Mouse (Mus musculus) MEL (cell line): Measurements from ENCODE around the gene Tmem108. TPM values are rescaled to one million over a fixed set of nuclear protein-coding genes. Genes with fewer than 3 reads are reported as not detected.

ENCODE experiments used
- DNase-seq: peaks from one replicate; pipeline ENCODE4 v3.0.0; 2011; ENCODE audit warnings: low read depth, low spot score
- H3K27ac ChIP-seq: 2 replicates; pipeline ENCODE4 v1.5.1; 2012; ENCODE audit warnings: low read depth, mild to moderate bottlenecking, control low read depth, low read length, moderate library complexity; ENCODE audit not compliant: control insufficient read depth
- H3K27me3 ChIP-seq, 2 experiments: fragments of 150-350 bp in 1 of 2; sonication (generic) in 1 of 2; 2 replicates each; pipeline ENCODE4 v1.6.1; 2012; ENCODE audit warnings: low read length in 2 of 2, mild to moderate bottlenecking in 2 of 2, improper control_type of control experiment in 1 of 2, moderate library complexity in 1 of 2; ENCODE audit not compliant: insufficient read depth in 2 of 2, control insufficient read depth in 1 of 2
- H3K36me3 ChIP-seq, 2 experiments: 2 replicates each; pipeline ENCODE4 v1.6.1; 2012 to 2014; ENCODE audit warnings: low read length in 2 of 2, improper control_type of control experiment in 1 of 2, inconsistent platforms in 1 of 2, mild to moderate bottlenecking in 1 of 2; ENCODE audit not compliant: insufficient read depth in 2 of 2, control insufficient read depth in 1 of 2
- H3K4me1 ChIP-seq, 2 experiments: fragments of 150-350 bp in 1 of 2; sonication (generic) in 1 of 2; 2 replicates each; pipeline ENCODE4 v1.6.1; 2012; ENCODE audit warnings: low read length in 2 of 2, improper control_type of control experiment in 1 of 2, mild to moderate bottlenecking in 1 of 2; ENCODE audit not compliant: insufficient read depth in 2 of 2, control insufficient read depth in 1 of 2
- H3K4me3 ChIP-seq, 2 experiments: fragments of 150-350 bp in 1 of 2; sonication (generic) in 1 of 2; 2 replicates each; pipeline ENCODE4 v1.5.1; 2012; ENCODE audit warnings: low read depth in 2 of 2, low read length in 2 of 2, mild to moderate bottlenecking in 2 of 2, moderate library complexity in 2 of 2, control low read depth in 1 of 2, improper control_type of control experiment in 1 of 2; ENCODE audit not compliant: control insufficient read depth in 1 of 2, insufficient read depth in 1 of 2
- H3K79me2 ChIP-seq: 2 replicates; pipeline ENCODE4 v1.6.1; 2012; ENCODE audit warnings: mild to moderate bottlenecking, low read length, moderate library complexity; ENCODE audit not compliant: control insufficient read depth, poor library complexity, insufficient read depth
- H3K9ac ChIP-seq: 2 replicates; pipeline ENCODE4 v1.6.1; 2012; ENCODE audit warnings: low read depth, mild to moderate bottlenecking, control low read depth, low read length, moderate library complexity; ENCODE audit not compliant: control insufficient read depth, poor library complexity, severe bottlenecking
- H3K9me3 ChIP-seq: fragments of 150-350 bp; sonication (generic); replicated peaks from 2 replicates; pipeline ENCODE4 v1.6.1; 2012; ENCODE audit warnings: mild to moderate bottlenecking, low read length, improper control_type of control experiment, moderate library complexity; ENCODE audit not compliant: insufficient read depth
- CTCF ChIP-seq, 3 experiments: IDR thresholded peaks in 2 of 3; conservative IDR thresholded peaks in 1 of 3; 2 replicates each; pipeline ENCODE4 v1.5.1; 2011 to 2012; ENCODE audit warnings: low read length in 3 of 3, low read depth in 2 of 3, mild to moderate bottlenecking in 2 of 3, improper control_type of control experiment in 1 of 3, inconsistent platforms in 1 of 3, mixed read lengths in 1 of 3, moderate library complexity in 1 of 3; ENCODE audit not compliant: control insufficient read depth in 1 of 3, insufficient read depth in 1 of 3, poor library complexity in 1 of 3, severe bottlenecking in 1 of 3
- E2F4 ChIP-seq: IDR thresholded peaks from 2 replicates; pipeline ENCODE4 v1.6.1; 2011; ENCODE audit warnings: low read depth, low read length, improper control_type of control experiment, borderline replicate concordance
- GABPA ChIP-seq: IDR thresholded peaks from 2 replicates; pipeline ENCODE4 v1.6.1; 2012; ENCODE audit warnings: low read depth, mild to moderate bottlenecking, inconsistent platforms, low read length, improper control_type of control experiment, moderate library complexity
- HCFC1 ChIP-seq: IDR thresholded peaks from 2 replicates; pipeline ENCODE4 v1.6.1; 2012; ENCODE audit warnings: low read depth, mild to moderate bottlenecking, inconsistent platforms, low read length, improper control_type of control experiment, moderate library complexity
- MAX ChIP-seq: IDR thresholded peaks from 2 replicates; pipeline ENCODE4 v1.6.1; 2011; ENCODE audit warnings: low read length, improper control_type of control experiment
- MAZ ChIP-seq: IDR thresholded peaks from 2 replicates; pipeline ENCODE4 v1.6.1; 2012; ENCODE audit warnings: low read depth, mild to moderate bottlenecking, inconsistent platforms, low read length, improper control_type of control experiment
- MXI1 ChIP-seq: IDR thresholded peaks from 2 replicates; pipeline ENCODE4 v1.6.1; 2011; ENCODE audit warnings: mild to moderate bottlenecking, low read depth, low read length, improper control_type of control experiment
- NELFE ChIP-seq: IDR thresholded peaks from 2 replicates; pipeline ENCODE4 v1.6.1; 2011; ENCODE audit warnings: low read depth, low read length, improper control_type of control experiment
- NRF1 ChIP-seq: IDR thresholded peaks from 2 replicates; pipeline ENCODE4 v1.6.1; 2014; ENCODE audit warnings: low read depth, mild to moderate bottlenecking, inconsistent platforms, low read length, improper control_type of control experiment, moderate library complexity; ENCODE audit not compliant: poor library complexity, insufficient read depth, severe bottlenecking
- SIN3A ChIP-seq: IDR thresholded peaks from 2 replicates; pipeline ENCODE4 v1.6.1; 2012; ENCODE audit warnings: low read length, improper control_type of control experiment, inconsistent platforms
- TAL1 ChIP-seq: IDR thresholded peaks from 2 replicates; pipeline ENCODE4 v1.6.1; 2012; ENCODE audit warnings: mild to moderate bottlenecking, inconsistent platforms, low read length, moderate library complexity, mixed read lengths
- UBTF ChIP-seq: IDR thresholded peaks from 2 replicates; pipeline ENCODE4 v1.6.1; 2012; ENCODE audit warnings: low read depth, mild to moderate bottlenecking, inconsistent platforms, low read length, improper control_type of control experiment, moderate library complexity, borderline replicate concordance; ENCODE audit not compliant: insufficient read depth
- ZC3H11A ChIP-seq: IDR thresholded peaks from 2 replicates; pipeline ENCODE4 v1.6.1; 2012; ENCODE audit warnings: low read depth, mild to moderate bottlenecking, inconsistent platforms, low read length, improper control_type of control experiment
- ZKSCAN1 ChIP-seq: IDR thresholded peaks from 2 replicates; pipeline ENCODE4 v1.6.1; 2012; ENCODE audit warnings: low read depth, mild to moderate bottlenecking, inconsistent platforms, low read length, improper control_type of control experiment, moderate library complexity
- ZNF384 ChIP-seq: IDR thresholded peaks from 2 replicates; pipeline ENCODE4 v1.6.1; 2012; ENCODE audit warnings: low read depth, mild to moderate bottlenecking, inconsistent platforms, low read length, improper control_type of control experiment
- polyA plus RNA-seq, 2 experiments: library from polyadenylated mRNA; stranded (reverse) in 1 of 2; unstranded in 1 of 2; fragments of >175 nt in 1 of 2; fragments of >200 nt in 1 of 2; gene quantifications; 2 replicates each; pipeline versions ENCODE4 v1.2.1 to v1.2.4; 2012; ENCODE audit warnings: low replicate concordance in 2 of 2, low read depth in 1 of 2; ENCODE audit not compliant: insufficient read length in 2 of 2, insufficient read depth in 1 of 2, missing spikeins in 1 of 2
- total RNA-seq: library from RNA; depleted of rRNA; stranded (reverse); fragments of 300-350 nt; gene quantifications from 2 replicates; pipeline ENCODE4 v1.2.3, GENCODE M21; 2012

Gene Tmem108
- total and polyA plus RNA-seq, 3 experiments: not detected

GRCm38 (mm10) chr9:103495391-103495790 lies 266.2 kb downstream of the Tmem108 start:
- Histone ChIP-seq H3K9ac (no peak overlapping the region), H3K27me3 (no peaks in the 10 kb centered on the region), H3K27ac (no peak overlapping the region), H3K36me3 (no peaks in the 10 kb centered on the region), H3K9me3 (no peaks in the 10 kb centered on the region), H3K79me2 (no peaks in the 10 kb centered on the region), H3K4me3 (no peak overlapping the region), H3K4me1 (no peaks in the 10 kb centered on the region)
- TF ChIP-seq ZC3H11A (no peak), CTCF (IDR thresholded peaks at IDR 0.05 in 2 of 3, conservative IDR thresholded peaks at IDR 0.05 in 1 of 3; ENCODE audit: control insufficient read depth in 1 of 3, insufficient read depth in 1 of 3, low read depth in 2 of 3, low read length in 3 of 3, poor library complexity in 1 of 3, severe bottlenecking in 1 of 3) (no peak), SIN3A (no peak), ZNF384 (no peak), E2F4 (no peak), HCFC1 (no peak), MAX (no peak), UBTF (no peak), MXI1 (no peak), GABPA (no peak), NRF1 (no peak), MAZ (no peak), ZKSCAN1 (no peak), TAL1 (no peak)
- no peak for DNase-seq

GRCm38 (mm10) chr9:103494346-103495020 lies 267.2 kb downstream of the Tmem108 start:
- DNase-seq: no peak
- no peaks in the 10 kb centered on the region for H3K27me3 ChIP-seq
- H3K36me3 ChIP-seq: no peaks in the 10 kb centered on the region
- H3K9me3 ChIP-seq: no peaks in the 10 kb centered on the region
- H3K79me2 ChIP-seq: no peaks in the 10 kb centered on the region
- H3K4me1 ChIP-seq: no peaks in the 10 kb centered on the region
- no peak overlapping the region for H3K9ac ChIP-seq
- TF ChIP-seq CTCF (IDR thresholded peaks at IDR 0.05 in 2 of 3, conservative IDR thresholded peaks at IDR 0.05 in 1 of 3; ENCODE audit: control insufficient read depth in 1 of 3, insufficient read depth in 1 of 3, low read depth in 2 of 3, low read length in 3 of 3, poor library complexity in 1 of 3, severe bottlenecking in 1 of 3): 0 out of 6 replicates have a peak, but pooled peaks of 1 of the 3 experiments have one; percentile 14
- no peak for TF ChIP-seq NELFE
- TF ChIP-seq, all 39 proteins: peak for 1
- H3K4me3 ChIP-seq: no peak overlapping the region
- H3K27ac ChIP-seq: no peak overlapping the region
